Mouse (Mus musculus): ENCODE measurements around the gene Gzmg. TPM values are rescaled to one million over a fixed set of nuclear protein-coding genes. Genes with fewer than 3 reads are reported as not detected.
"Not testable (repeated sequence)": the region's sequence is repeated elsewhere in the genome, so short reads cannot be mapped to it uniquely, and the experiment has no call there.

Gene Gzmg
- polyA plus RNA-seq, 1 experiment from 2014 or later: not detected

- Histone ChIP-seq H3K27me3 (ENCODE audit: control insufficient read depth, insufficient read depth, low read length) (no peaks in the 10 kb centered on the region), H3K27ac (replicated peaks; ENCODE audit: low read depth, low read length) (no peak overlapping the region), H3K4me2 (ENCODE audit: low read depth, severe bottlenecking) (no peak overlapping the region), H3K9me3 (ENCODE audit: control insufficient read depth, low read length) (no peaks in the 10 kb centered on the region), H3K9ac (ENCODE audit: low read length) (no peak overlapping the region), H3K36me3 (ENCODE audit: control insufficient read depth, insufficient read depth, low read length) (no peaks in the 10 kb centered on the region), H3K4me3 (ENCODE audit: low read depth, low read length) (no peak overlapping the region), H3K4me1 (ENCODE audit: control insufficient read depth, insufficient read depth, low read length) (no peaks in the 10 kb centered on the region)
- 90% methylated on average over 5 of the region's 5 CpGs for WGBS
- ATAC-seq (ENCODE audit: insufficient number of reproducible peaks, low FRiP score, low TSS enrichment, low read depth) (no peak), DNase-seq (ENCODE audit: low spot score) (peak; percentile 14)
These were observed 13.4 kb upstream of the Gzmg start for GRCm38 (mm10) chr14:56172744-56173143.

DNA sequence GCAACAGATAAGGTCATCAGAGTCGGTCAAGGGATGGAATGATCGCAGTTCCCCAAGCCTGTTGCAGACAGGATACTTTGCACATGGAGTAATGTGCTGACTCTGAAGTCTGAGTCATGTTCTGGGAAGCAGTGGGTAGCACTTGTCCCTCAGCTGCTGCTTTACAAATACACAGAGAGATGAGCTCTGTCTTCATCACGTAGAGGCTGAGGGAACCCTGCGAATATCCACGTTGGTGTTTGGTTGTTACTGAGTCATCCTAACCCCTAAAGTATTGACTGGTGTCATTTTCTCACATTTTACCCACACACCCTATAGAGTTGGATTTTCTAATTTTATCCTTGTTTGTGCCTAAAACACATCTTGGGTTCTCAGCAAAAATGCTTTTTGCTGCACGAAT lies 8.6 kb upstream of the Gzmg start:
- H3K36me3 ChIP-seq (ENCODE audit: control insufficient read depth, insufficient read depth, low read length): no peaks in the 10 kb centered on the region
- no peak for DNase-seq (ENCODE audit: low spot score)
- no peak overlapping the region for H3K4me2 ChIP-seq (ENCODE audit: low read depth, severe bottlenecking)
- no peaks in the 10 kb centered on the region for H3K27me3 ChIP-seq (ENCODE audit: control insufficient read depth, insufficient read depth, low read length)
- no peaks in the 10 kb centered on the region for H3K4me1 ChIP-seq (ENCODE audit: control insufficient read depth, insufficient read depth, low read length)
- ATAC-seq (ENCODE audit: insufficient number of reproducible peaks, low FRiP score, low TSS enrichment, low read depth): no peak
- no peak overlapping the region for H3K27ac ChIP-seq (replicated peaks; ENCODE audit: low read depth, low read length)
- no peak overlapping the region for H3K4me3 ChIP-seq (ENCODE audit: low read depth, low read length)
- H3K9me3 ChIP-seq (ENCODE audit: control insufficient read depth, low read length): no peaks in the 10 kb centered on the region
- WGBS: 83% methylated on average over 6 of the region's 6 CpGs
- no peak overlapping the region for H3K9ac ChIP-seq (ENCODE audit: low read length)

DNA sequence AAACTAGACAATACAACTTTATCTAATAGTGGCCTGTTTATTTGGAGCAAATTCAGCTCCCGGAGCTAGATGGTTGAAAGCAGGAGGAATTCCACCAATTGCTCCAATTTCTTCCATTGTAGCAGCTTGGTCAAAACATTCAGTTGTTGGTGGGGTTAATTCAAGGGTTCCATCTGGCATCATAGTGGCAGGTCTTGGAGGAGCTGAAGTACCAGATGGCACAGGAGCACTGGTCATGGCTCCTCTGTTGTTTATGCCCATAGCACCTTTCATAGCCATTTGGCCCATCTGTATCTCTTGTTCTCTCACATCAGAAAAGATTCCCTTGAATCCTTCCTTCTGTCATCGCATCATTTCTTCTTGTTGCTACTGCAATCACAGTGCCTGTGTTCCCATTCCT lies 2.7 kb upstream of the Gzmg start:
- 92% methylated on average over 2 of the region's 2 CpGs for WGBS
- H3K9me3 ChIP-seq (ENCODE audit: control insufficient read depth, low read length): no peaks in the 10 kb centered on the region

DNA sequence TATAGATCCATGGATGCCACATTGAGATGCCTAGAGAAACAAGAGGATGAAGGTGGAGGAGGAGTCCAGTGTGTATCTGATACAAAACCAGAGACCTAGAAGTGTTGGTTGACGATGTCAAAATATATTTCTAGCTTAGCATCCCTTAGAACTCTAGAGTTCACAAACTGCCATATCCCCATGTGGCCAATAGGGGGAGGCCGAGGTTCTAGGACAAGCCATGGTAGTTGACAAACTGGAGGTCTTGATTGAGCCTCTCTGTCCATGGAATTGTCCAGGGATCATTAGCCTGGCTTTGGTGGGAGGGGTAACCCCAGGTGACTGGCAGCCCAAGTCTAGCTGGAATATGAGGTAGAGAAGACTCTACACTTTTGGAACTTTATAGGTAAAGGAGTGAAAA lies 4.0 kb downstream of the Gzmg start:
- Histone ChIP-seq H3K4me2 (ENCODE audit: low read depth, severe bottlenecking) (no peak overlapping the region), H3K4me3 (ENCODE audit: low read depth, low read length) (no peak overlapping the region), H3K36me3 (ENCODE audit: control insufficient read depth, insufficient read depth, low read length) (no peaks in the 10 kb centered on the region), H3K9me3 (ENCODE audit: control insufficient read depth, low read length) (no peaks in the 10 kb centered on the region), H3K27me3 (ENCODE audit: control insufficient read depth, insufficient read depth, low read length) (no peaks in the 10 kb centered on the region), H3K9ac (ENCODE audit: low read length) (no peak overlapping the region), H3K27ac (replicated peaks; ENCODE audit: low read depth, low read length) (no peak overlapping the region), H3K4me1 (ENCODE audit: control insufficient read depth, insufficient read depth, low read length) (no peaks in the 10 kb centered on the region)
- no peak for ATAC-seq (ENCODE audit: insufficient number of reproducible peaks, low FRiP score, low TSS enrichment, low read depth)
- WGBS: 57% methylated on average over 2 of the region's 2 CpGs
- no peak for DNase-seq (ENCODE audit: low spot score)

More for the DNA sequence above, 2.7 kb upstream of the Gzmg start:
- H3K4me1 ChIP-seq (ENCODE audit: control insufficient read depth, insufficient read depth, low read length): no peaks in the 10 kb centered on the region
- no peaks in the 10 kb centered on the region for H3K27me3 ChIP-seq (ENCODE audit: control insufficient read depth, insufficient read depth, low read length)
- DNase-seq (ENCODE audit: low spot score) (no peak), ATAC-seq (ENCODE audit: insufficient number of reproducible peaks, low FRiP score, low TSS enrichment, low read depth) (no peak)
- H3K4me2 ChIP-seq (ENCODE audit: low read depth, severe bottlenecking): no peak overlapping the region
- no peak overlapping the region for H3K27ac ChIP-seq (replicated peaks; ENCODE audit: low read depth, low read length)
- no peak overlapping the region for H3K9ac ChIP-seq (ENCODE audit: low read length)
- H3K36me3 ChIP-seq (ENCODE audit: control insufficient read depth, insufficient read depth, low read length): no peaks in the 10 kb centered on the region
- H3K4me3 ChIP-seq (ENCODE audit: low read depth, low read length): no peak overlapping the region

GRCm38 (mm10) chr14:56133675-56134074 lies 25.7 kb downstream of the Gzmg start:
- H3K4me3 ChIP-seq (ENCODE audit: low read depth, low read length); H3K4me2 ChIP-seq (ENCODE audit: low read depth, severe bottlenecking); H3K4me1 ChIP-seq (ENCODE audit: control insufficient read depth, insufficient read depth, low read length); H3K36me3 ChIP-seq (ENCODE audit: control insufficient read depth, insufficient read depth, low read length); H3K27me3 ChIP-seq (ENCODE audit: control insufficient read depth, insufficient read depth, low read length); DNase-seq (ENCODE audit: low spot score); H3K9ac ChIP-seq (ENCODE audit: low read length); H3K9me3 ChIP-seq (ENCODE audit: control insufficient read depth, low read length); ATAC-seq (ENCODE audit: insufficient number of reproducible peaks, low FRiP score, low TSS enrichment, low read depth); H3K27ac ChIP-seq (replicated peaks; ENCODE audit: low read depth, low read length): not testable (repeated sequence)
- 85% methylated on average over 1 of the region's 1 CpGs for WGBS

- WGBS: 90% methylated on average over 2 of the region's 2 CpGs
- H3K9ac ChIP-seq (ENCODE audit: low read length); H3K36me3 ChIP-seq (ENCODE audit: control insufficient read depth, insufficient read depth, low read length); ATAC-seq (ENCODE audit: insufficient number of reproducible peaks, low FRiP score, low TSS enrichment, low read depth); H3K4me2 ChIP-seq (ENCODE audit: low read depth, severe bottlenecking); H3K4me1 ChIP-seq (ENCODE audit: control insufficient read depth, insufficient read depth, low read length); H3K27me3 ChIP-seq (ENCODE audit: control insufficient read depth, insufficient read depth, low read length); H3K27ac ChIP-seq (replicated peaks; ENCODE audit: low read depth, low read length); H3K4me3 ChIP-seq (ENCODE audit: low read depth, low read length); H3K9me3 ChIP-seq (ENCODE audit: control insufficient read depth, low read length); DNase-seq (ENCODE audit: low spot score): not testable (repeated sequence)
These were observed 26.9 kb downstream of the Gzmg start, which contains the start of gene Gzmd for GRCm38 (mm10) chr14:56132508-56132907. TSS of gene Gzmd (minus strand) at chr14:56132608.

DNA sequence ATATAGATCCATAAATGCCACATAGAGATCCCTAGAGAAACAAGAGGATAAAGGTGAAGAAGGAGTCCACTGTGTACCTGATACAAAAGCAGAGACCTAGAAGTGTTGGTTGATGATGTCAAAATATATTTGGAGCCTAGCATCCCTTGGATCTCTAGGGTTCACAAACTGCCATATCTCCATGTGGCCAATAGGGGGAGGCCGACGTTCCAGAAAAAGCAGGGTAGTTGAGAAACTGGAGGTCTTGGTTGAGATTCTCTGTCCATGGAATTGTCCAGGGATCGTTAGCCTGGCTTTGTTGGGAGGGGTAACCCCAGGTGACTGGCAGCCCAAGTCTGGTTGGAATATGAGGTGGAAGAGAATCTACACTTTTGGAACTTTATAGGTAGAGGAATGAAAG lies 31.0 kb downstream of the Gzmg start:
- 59% methylated on average over 3 of the region's 3 CpGs for WGBS
- no peaks in the 10 kb centered on the region for H3K27me3 ChIP-seq (ENCODE audit: control insufficient read depth, insufficient read depth, low read length)
- no peaks in the 10 kb centered on the region for H3K4me1 ChIP-seq (ENCODE audit: control insufficient read depth, insufficient read depth, low read length)
- no peaks in the 10 kb centered on the region for H3K36me3 ChIP-seq (ENCODE audit: control insufficient read depth, insufficient read depth, low read length)
- no peak overlapping the region for H3K4me3 ChIP-seq (ENCODE audit: low read depth, low read length)
- no peak overlapping the region for H3K4me2 ChIP-seq (ENCODE audit: low read depth, severe bottlenecking)
- no peak overlapping the region for H3K27ac ChIP-seq (replicated peaks; ENCODE audit: low read depth, low read length)
- ATAC-seq (ENCODE audit: insufficient number of reproducible peaks, low FRiP score, low TSS enrichment, low read depth) (no peak), DNase-seq (ENCODE audit: low spot score) (no peak)
- no peaks in the 10 kb centered on the region for H3K9me3 ChIP-seq (ENCODE audit: control insufficient read depth, low read length)
- H3K9ac ChIP-seq (ENCODE audit: low read length): no peak overlapping the region

DNA sequence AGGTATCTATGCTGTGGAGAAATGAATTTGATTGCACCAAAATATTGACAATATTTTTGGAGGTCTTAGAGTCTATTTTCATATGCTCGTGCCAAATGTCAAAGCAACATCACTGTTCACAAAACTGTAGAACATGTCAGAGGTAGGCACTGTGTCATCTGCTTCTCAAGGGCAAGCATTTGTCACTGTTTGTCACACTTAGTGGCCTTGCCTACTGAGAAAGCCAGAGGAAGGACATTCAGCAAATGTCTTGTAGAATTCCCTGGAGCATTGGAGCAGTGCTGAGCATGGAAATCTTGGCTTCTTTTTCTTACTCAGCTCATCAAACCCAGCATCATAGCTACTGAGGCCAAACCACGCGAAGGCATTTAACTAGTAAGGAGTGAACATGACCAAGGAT lies 35.9 kb downstream of the Gzmg start:
- Histone ChIP-seq H3K4me1 (ENCODE audit: control insufficient read depth, insufficient read depth, low read length) (no peaks in the 10 kb centered on the region), H3K27me3 (ENCODE audit: control insufficient read depth, insufficient read depth, low read length) (no peaks in the 10 kb centered on the region), H3K9ac (ENCODE audit: low read length) (no peak overlapping the region), H3K36me3 (ENCODE audit: control insufficient read depth, insufficient read depth, low read length) (no peaks in the 10 kb centered on the region), H3K9me3 (ENCODE audit: control insufficient read depth, low read length) (no peaks in the 10 kb centered on the region), H3K4me2 (ENCODE audit: low read depth, severe bottlenecking) (no peak overlapping the region), H3K4me3 (ENCODE audit: low read depth, low read length) (no peak overlapping the region), H3K27ac (replicated peaks; ENCODE audit: low read depth, low read length) (no peak overlapping the region)
- DNase-seq (ENCODE audit: low spot score) (no peak), ATAC-seq (ENCODE audit: insufficient number of reproducible peaks, low FRiP score, low TSS enrichment, low read depth) (no peak)
- WGBS: 80% methylated on average over 3 of the region's 3 CpGs

DNA sequence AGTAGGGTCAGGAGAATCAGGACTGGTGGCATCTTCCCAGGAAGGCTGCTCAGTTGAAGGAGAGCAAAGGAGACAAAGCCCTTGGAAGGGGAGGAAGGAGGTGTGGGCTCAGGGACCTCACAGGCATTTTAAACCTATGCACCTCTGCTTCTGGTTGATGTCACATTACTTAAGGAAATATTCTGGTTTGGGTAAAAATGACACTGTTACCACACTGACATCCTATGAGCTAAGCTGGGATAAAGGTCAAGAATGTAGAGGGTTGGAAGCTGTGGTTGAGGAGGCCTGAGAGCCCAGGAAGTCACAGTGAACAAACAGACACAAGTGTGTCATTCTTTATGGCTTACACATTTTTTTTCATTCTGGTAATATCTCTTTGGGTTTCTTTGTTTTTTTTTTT lies 38.9 kb downstream of the Gzmg start, which contains the start of gene Gzme:
Gzme (minus strand) TSS at position 101 of the 400 bp plus-strand sequence.
- H3K9ac ChIP-seq (ENCODE audit: low read length): no peak within 1 kb of the TSS
- ATAC-seq (ENCODE audit: insufficient number of reproducible peaks, low FRiP score, low TSS enrichment, low read depth) (no peak), DNase-seq (ENCODE audit: low spot score) (no peak)
- no peaks in the 10 kb centered on the region for H3K27me3 ChIP-seq (ENCODE audit: control insufficient read depth, insufficient read depth, low read length)
- no peaks in the 10 kb centered on the region for H3K36me3 ChIP-seq (ENCODE audit: control insufficient read depth, insufficient read depth, low read length)
- no peak within 1 kb of the TSS for H3K4me2 ChIP-seq (ENCODE audit: low read depth, severe bottlenecking)
- H3K4me1 ChIP-seq (ENCODE audit: control insufficient read depth, insufficient read depth, low read length): no peaks in the 10 kb centered on the region
- H3K4me3 ChIP-seq (ENCODE audit: low read depth, low read length): no peak within 1 kb of the TSS
- H3K27ac ChIP-seq (replicated peaks; ENCODE audit: low read depth, low read length): no peak within 1 kb of the TSS
- H3K9me3 ChIP-seq (ENCODE audit: control insufficient read depth, low read length): no peaks in the 10 kb centered on the region
